Mouse (Mus musculus) 3T3-L1 (cell line): ENCODE measurements around the gene Plk2.

Source experiments
- DNase-seq: peaks from one replicate; pipeline ENCODE4 v3.0.0-alpha.2; 2015; ENCODE audit warnings: low read depth, low spot score

The Plk2 gene

GRCm38 (mm10) chr13:110406152-110406551 lies 11.3 kb downstream of the Plk2 start:
- peak; percentile 40 for DNase-seq

- no peak for DNase-seq
Observed at GRCm38 (mm10) chr13:110412572-110413209, 17.8 kb downstream of the Plk2 start.

DNA sequence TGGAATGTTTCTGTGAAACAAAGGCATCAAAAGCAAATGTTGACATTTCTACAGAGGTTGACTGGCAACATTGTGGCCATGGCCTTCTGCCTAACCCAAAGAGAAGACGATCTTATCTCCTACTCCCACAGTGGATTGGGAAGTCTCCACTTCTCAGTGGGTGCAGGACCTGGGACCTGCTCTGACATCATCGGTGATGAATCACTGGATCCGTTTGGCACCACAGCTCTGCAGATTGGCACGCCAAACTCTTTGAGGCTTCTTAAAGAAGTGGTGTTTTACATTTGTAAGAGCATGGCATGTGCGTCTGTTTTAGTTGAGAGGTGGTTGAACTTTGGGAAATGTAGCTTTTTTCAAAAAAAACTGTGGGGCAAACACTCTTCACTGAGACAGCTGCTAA lies 23.8 kb downstream of the Plk2 start:
- no peak for DNase-seq

- DNase-seq = peak; percentile 86
Observed at GRCm38 (mm10) chr13:110419640-110420039, 24.8 kb downstream of the Plk2 start.

DNA sequence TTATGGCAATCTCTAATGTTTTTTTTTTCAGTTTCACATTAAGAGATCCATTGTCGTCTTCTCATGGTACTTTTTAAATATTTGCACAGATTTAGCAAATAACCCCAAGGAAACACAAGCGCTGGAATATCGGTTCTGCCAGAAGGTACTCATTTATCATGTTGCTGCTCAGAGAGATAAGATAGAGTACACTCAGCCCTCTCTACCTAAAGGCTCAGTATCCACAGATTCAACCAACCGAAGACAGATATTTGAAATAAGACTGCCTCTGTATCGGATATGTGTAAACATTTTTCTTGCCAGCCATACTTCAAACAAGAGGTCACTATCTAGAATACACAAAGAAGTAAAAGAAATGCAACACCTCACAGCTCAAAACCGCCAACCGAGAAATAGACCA lies 27.6 kb downstream of the Plk2 start:
- no peak for DNase-seq

GRCm38 (mm10) chr13:110425512-110426222 lies 30.8 kb downstream of the Plk2 start:
- no peak for DNase-seq

- DNase-seq = no peak
Observed at GRCm38 (mm10) chr13:110431388-110431787, 36.5 kb downstream of the Plk2 start.

- no peak for DNase-seq
Observed at GRCm38 (mm10) chr13:110432062-110432566, 37.3 kb downstream of the Plk2 start.

DNA sequence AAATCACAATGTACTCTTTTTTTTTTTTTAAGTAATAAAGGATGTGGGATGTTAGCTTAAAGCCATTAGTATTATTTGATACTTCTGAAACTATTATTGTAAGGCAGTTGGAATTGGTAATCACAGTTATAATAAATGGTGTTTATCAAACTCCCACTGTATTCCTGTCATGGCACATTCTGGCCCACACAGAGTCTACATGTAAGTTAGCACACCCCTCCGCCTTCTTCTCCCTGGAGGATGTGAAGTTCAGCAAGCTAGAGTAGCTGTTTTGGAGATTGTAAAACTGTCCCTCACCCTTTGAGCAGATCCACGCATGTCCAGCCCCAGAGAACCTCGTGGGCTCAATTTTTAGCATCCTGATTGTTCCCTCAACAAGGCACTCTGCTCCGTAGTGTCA lies 37.8 kb downstream of the Plk2 start:
- DNase-seq = no peak

GRCm38 (mm10) chr13:110436692-110437091 lies 41.8 kb downstream of the Plk2 start:
- DNase-seq = peak; percentile 69

GRCm38 (mm10) chr13:110438624-110439023 lies 43.8 kb downstream of the Plk2 start:
- DNase-seq = no peak

DNA sequence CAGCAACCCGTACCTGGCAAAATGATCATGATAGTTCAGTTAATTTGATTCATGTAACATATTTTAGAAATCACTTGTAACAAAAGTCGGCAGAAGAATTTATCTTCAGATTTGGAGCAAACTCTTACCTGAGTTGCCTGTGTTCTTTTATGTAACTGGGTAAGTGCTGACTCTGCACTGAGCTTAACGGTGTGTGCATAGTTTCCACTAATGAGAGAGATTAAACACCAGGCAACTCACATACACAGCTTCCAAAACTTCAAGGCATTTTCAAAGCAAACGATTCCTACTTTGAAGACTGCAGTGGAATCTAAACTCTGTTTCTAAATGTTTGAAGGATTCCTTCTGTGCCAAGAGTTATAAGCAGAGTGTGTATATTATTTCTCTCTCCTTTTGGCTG lies 49.5 kb downstream of the Plk2 start:
- DNase-seq = no peak

DNA sequence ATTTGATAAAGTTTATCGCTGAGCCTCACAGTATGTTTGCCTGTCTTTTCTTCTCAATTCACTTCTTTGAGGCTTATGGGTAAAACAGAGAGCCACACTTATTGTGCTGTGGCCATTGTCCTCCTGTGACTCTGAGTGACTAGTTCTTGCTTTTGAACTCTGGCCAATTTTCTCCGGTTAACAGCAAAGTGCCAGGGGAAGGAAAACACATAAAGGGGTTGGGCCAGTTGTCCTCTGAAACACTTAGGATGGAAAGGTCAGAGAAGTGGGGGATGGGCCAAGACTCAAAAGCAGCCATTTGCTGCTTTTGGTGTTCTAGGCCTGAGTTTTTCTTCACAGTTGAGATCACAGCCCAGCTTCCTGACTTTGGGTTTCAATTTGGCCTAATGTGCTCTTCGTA lies 50.0 kb downstream of the Plk2 start:
- no peak for DNase-seq

- DNase-seq = no peak
Observed at GRCm38 (mm10) chr13:110446434-110446833, 51.6 kb downstream of the Plk2 start.

DNA sequence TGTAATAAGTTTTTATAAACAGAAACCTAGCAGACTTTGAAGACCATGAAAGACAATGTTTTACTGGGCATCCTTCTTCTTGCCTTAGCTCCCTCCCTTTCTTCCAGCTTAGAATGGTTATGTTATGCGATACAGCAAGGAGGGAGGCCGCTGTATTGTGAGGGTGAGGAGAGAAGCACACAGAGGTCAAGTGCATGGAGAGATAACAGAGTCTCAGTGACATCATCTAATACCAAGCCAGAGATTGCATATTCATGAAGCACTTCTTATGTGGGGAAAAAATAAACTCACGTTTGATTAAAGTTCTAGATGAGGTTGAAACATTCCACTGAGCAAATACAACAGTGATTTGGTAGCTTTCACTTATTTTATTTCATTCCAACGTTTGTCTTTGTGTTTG lies 55.2 kb downstream of the Plk2 start:
- DNase-seq = no peak
